Mouse (Mus musculus) erythroblast, embryonic 14.5 days (primary cell): Measurements from ENCODE around the gene Chaf1a.

Source experiments
- GATA1 ChIP-seq: IDR thresholded peaks from 2 replicates; pipeline ENCODE4 v1.6.1; 2012; ENCODE audit warnings: low read length, inconsistent platforms, mixed read lengths
- TAL1 ChIP-seq: IDR thresholded peaks from 3 replicates; pipeline ENCODE4 v1.6.1; 2012; ENCODE audit warnings: low read length, inconsistent platforms, mixed read lengths

GRCm38 (mm10) chr17:56036176-56036900, 3.9 kb upstream of the Chaf1a start, which contains the start of gene Sh3gl1:
- TF ChIP-seq TAL1: no peak
- TF ChIP-seq GATA1: no peak
